Mouse (Mus musculus) liver, embryonic 16.5 days (tissue): ENCODE measurements around the gene Dock8. TPM values are rescaled to one million over a fixed set of nuclear protein-coding genes. Genes with fewer than 3 reads are reported as not detected.

Experiments used
- ATAC-seq: fragments of 200-750 bp; cut with Nextera tagmentation; 2 replicates; pipeline ENCODE4 v1.8.0; 2017; ENCODE audit warnings: low read depth, mild to moderate bottlenecking, moderate number of reproducible peaks, moderate library complexity
- H3K27ac ChIP-seq: fragments of 300-500 bp; sonication (generic); 2 replicates; pipeline ENCODE4 v1.5.1; 2014; ENCODE audit warnings: mild to moderate bottlenecking, low read length
- H3K27me3 ChIP-seq: fragments of 300-500 bp; sonication (generic); 2 replicates; pipeline ENCODE4 v1.6.1; 2014; ENCODE audit warnings: low read depth, low read length, mixed read lengths; ENCODE audit not compliant: control insufficient read depth, insufficient read depth
- H3K36me3 ChIP-seq: fragments of 300-500 bp; sonication (generic); 2 replicates; pipeline ENCODE4 v1.6.1; 2014; ENCODE audit warnings: mild to moderate bottlenecking; ENCODE audit not compliant: control insufficient read depth, insufficient read depth
- H3K4me1 ChIP-seq: fragments of 300-500 bp; sonication (generic); 2 replicates; pipeline ENCODE4 v1.6.1; 2014; ENCODE audit warnings: low read depth, low read length, mixed read lengths; ENCODE audit not compliant: control insufficient read depth
- H3K4me2 ChIP-seq: fragments of 300-500 bp; sonication (generic); 2 replicates; pipeline ENCODE4 v1.6.1; 2014; ENCODE audit warnings: low read depth, low read length, mixed read lengths
- H3K4me3 ChIP-seq: fragments of 300-500 bp; sonication (generic); 2 replicates; pipeline ENCODE4 v1.5.1; 2014; ENCODE audit warnings: low read depth, mild to moderate bottlenecking, low read length
- H3K9ac ChIP-seq: fragments of 300-500 bp; sonication (generic); 2 replicates; pipeline ENCODE4 v1.6.1; 2014; ENCODE audit warnings: low read depth, low read length
- H3K9me3 ChIP-seq: fragments of 300-500 bp; sonication (generic); replicated peaks from 2 replicates; pipeline ENCODE4 v1.6.1; 2016; ENCODE audit warnings: low read length; ENCODE audit not compliant: control insufficient read depth
- WGBS: fragments of 180-500 bp; shearing (Covaris S2); extraction: QIAGEN DNeasy Blood & Tissue Kit; methylation state at CpG from one replicate; pipeline ENCODE4 v1.1.7; 2014; ENCODE audit not compliant: insufficient replicate concordance; 5-methylcytosine and 5-hydroxymethylcytosine counted together
- polyA plus RNA-seq: library from polyadenylated mRNA; unstranded; fragments of >200 nt; fragmentation: Nextera tagmentation; extraction: Ambion mirVana; gene quantifications from 2 replicates; pipeline ENCODE4 v1.2.1, GENCODE M21; 2015

Dock8 gene
- polyA plus RNA-seq, 1 experiment from 2014 or later = 8.4 TPM

- 80% methylated on average over 9 of the region's 9 CpGs for WGBS
- H3K9me3 ChIP-seq = no peaks in the 10 kb centered on the region
- no peak overlapping the region for H3K4me2 ChIP-seq
- no peak for ATAC-seq
- H3K4me1 ChIP-seq = no peaks in the 10 kb centered on the region
- no peak overlapping the region for H3K9ac ChIP-seq
- no peaks in the 10 kb centered on the region for H3K36me3 ChIP-seq
- H3K4me3 ChIP-seq = no peak overlapping the region
- no peak overlapping the region for H3K27ac ChIP-seq
- no peaks in the 10 kb centered on the region for H3K27me3 ChIP-seq
Observed at GRCm38 (mm10) chr19:25062188-25062856, 63.0 kb downstream of the Dock8 start.

DNA sequence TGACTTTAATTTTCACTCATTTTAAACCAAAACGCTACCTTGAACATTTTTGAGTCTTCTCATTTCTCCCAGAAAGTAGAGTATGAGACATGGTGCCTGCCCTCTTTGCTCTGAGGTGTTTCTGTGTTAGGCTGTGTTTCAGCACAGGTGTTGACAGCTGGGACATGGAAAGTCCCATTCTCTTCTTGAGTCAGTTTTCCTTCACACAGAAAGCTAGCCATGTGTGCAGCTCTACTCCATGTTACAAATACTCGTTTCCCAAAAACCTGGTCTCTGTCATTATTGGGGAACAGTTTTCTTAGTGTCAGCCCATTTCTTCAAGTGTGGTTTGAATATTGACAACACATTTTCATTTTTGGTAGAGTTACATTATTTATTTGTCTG lies 63.5 kb downstream of the Dock8 start:
- Histone ChIP-seq H3K36me3 (no peaks in the 10 kb centered on the region), H3K9ac (no peak overlapping the region), H3K4me1 (no peaks in the 10 kb centered on the region), H3K4me3 (no peak overlapping the region), H3K9me3 (no peaks in the 10 kb centered on the region), H3K4me2 (no peak overlapping the region), H3K27ac (no peak overlapping the region), H3K27me3 (no peaks in the 10 kb centered on the region)
- WGBS = 55% methylated on average over 2 of the region's 2 CpGs
- no peak for ATAC-seq

- Histone ChIP-seq H3K27me3 (no peaks in the 10 kb centered on the region), H3K9me3 (no peaks in the 10 kb centered on the region), H3K4me1 (no peaks in the 10 kb centered on the region), H3K4me2 (no peak overlapping the region), H3K27ac (no peak overlapping the region), H3K9ac (no peak overlapping the region), H3K4me3 (no peak overlapping the region), H3K36me3 (no peaks in the 10 kb centered on the region)
- no peak for ATAC-seq
- WGBS = 78% methylated on average over 9 of the region's 9 CpGs
Observed at GRCm38 (mm10) chr19:25066229-25066628, 66.9 kb downstream of the Dock8 start.

- WGBS = 30% methylated on average over 8 of the region's 8 CpGs
- ATAC-seq = peak; percentile 37; the same call in 1 of the 2 replicates
- Histone ChIP-seq H3K9ac (no peak overlapping the region), H3K4me1 (no peaks in the 10 kb centered on the region), H3K27me3 (no peaks in the 10 kb centered on the region), H3K27ac (no peak overlapping the region), H3K4me2 (no peak overlapping the region), H3K36me3 (no peaks in the 10 kb centered on the region), H3K9me3 (no peaks in the 10 kb centered on the region), H3K4me3 (no peak overlapping the region)
Observed at GRCm38 (mm10) chr19:25068518-25068917, 69.2 kb downstream of the Dock8 start.

DNA sequence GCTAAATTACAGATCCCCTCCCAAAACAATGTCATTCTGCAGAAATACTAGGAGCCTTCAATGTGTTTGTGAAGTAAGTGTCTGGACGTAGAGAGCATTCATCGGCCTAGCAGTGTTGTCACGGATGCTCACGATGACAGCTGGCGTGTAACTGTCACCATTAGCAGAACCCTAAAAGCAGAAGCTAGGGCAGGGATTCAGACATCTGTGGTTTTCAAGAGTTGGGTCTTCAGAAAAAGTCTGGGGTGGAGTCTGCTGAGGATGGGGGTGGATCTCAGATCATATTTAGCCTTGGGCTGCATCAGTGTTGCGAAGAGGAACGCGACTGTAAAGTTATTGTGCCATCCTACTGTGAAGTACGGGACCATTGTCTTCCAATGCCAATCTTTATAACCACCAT lies 73.2 kb downstream of the Dock8 start:
- no peaks in the 10 kb centered on the region for H3K9me3 ChIP-seq
- no peak overlapping the region for H3K9ac ChIP-seq
- H3K4me1 ChIP-seq = no peaks in the 10 kb centered on the region
- H3K4me3 ChIP-seq = no peak overlapping the region
- H3K27me3 ChIP-seq = no peaks in the 10 kb centered on the region
- no peak overlapping the region for H3K4me2 ChIP-seq
- 55% methylated on average over 9 of the region's 9 CpGs for WGBS
- ATAC-seq = no peak
- no peaks in the 10 kb centered on the region for H3K36me3 ChIP-seq
- H3K27ac ChIP-seq = no peak overlapping the region

- H3K4me2 ChIP-seq = no peak overlapping the region
- H3K9me3 ChIP-seq = no peaks in the 10 kb centered on the region
- no peaks in the 10 kb centered on the region for H3K36me3 ChIP-seq
- H3K9ac ChIP-seq = no peak overlapping the region
- no peak overlapping the region for H3K27ac ChIP-seq
- no peak overlapping the region for H3K4me3 ChIP-seq
- 67% methylated on average over 6 of the region's 6 CpGs for WGBS
- no peaks in the 10 kb centered on the region for H3K27me3 ChIP-seq
- ATAC-seq = no peak
- H3K4me1 ChIP-seq = no peaks in the 10 kb centered on the region
Observed at GRCm38 (mm10) chr19:25074741-25075140, 75.4 kb downstream of the Dock8 start.

- H3K36me3 ChIP-seq = no peaks in the 10 kb centered on the region
- ATAC-seq = no peak
- no peaks in the 10 kb centered on the region for H3K9me3 ChIP-seq
- no peak overlapping the region for H3K4me3 ChIP-seq
- H3K27me3 ChIP-seq = no peaks in the 10 kb centered on the region
- no peak overlapping the region for H3K27ac ChIP-seq
- 80% methylated on average over 7 of the region's 7 CpGs for WGBS
- no peaks in the 10 kb centered on the region for H3K4me1 ChIP-seq
- no peak overlapping the region for H3K9ac ChIP-seq
- no peak overlapping the region for H3K4me2 ChIP-seq
Observed at GRCm38 (mm10) chr19:25077636-25078035, 78.3 kb downstream of the Dock8 start.

GRCm38 (mm10) chr19:25078130-25078529 lies 78.8 kb downstream of the Dock8 start:
- H3K4me2 ChIP-seq = no peak overlapping the region
- H3K4me1 ChIP-seq = no peaks in the 10 kb centered on the region
- H3K36me3 ChIP-seq = no peaks in the 10 kb centered on the region
- no peak for ATAC-seq
- 68% methylated on average over 8 of the region's 8 CpGs for WGBS
- H3K9ac ChIP-seq = no peak overlapping the region
- no peak overlapping the region for H3K4me3 ChIP-seq
- H3K27ac ChIP-seq = no peak overlapping the region
- H3K27me3 ChIP-seq = no peaks in the 10 kb centered on the region
- H3K9me3 ChIP-seq = no peaks in the 10 kb centered on the region

DNA sequence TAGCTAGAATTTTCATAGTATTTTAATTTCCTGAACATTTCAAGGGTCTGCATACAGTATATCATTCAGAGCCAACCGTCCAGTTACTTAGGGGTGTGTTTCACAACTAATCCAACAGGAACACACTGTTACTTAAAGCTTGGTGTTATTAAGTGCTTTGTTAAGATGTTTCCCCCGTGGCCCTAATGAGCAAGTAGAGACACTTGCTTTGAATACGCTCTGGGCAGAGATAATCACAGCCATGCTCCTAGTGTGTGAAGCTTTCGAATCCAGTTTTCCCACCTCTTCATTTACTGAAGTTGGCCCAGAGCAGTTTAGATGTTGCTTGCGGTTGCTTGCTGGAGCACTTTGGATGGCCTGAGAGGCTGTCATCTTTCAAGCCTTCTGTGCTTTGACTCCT lies 80.8 kb downstream of the Dock8 start:
- Histone ChIP-seq H3K9ac (no peak overlapping the region), H3K27me3 (no peaks in the 10 kb centered on the region), H3K27ac (no peak overlapping the region), H3K4me3 (no peak overlapping the region), H3K4me2 (no peak overlapping the region), H3K9me3 (no peaks in the 10 kb centered on the region), H3K4me1 (no peaks in the 10 kb centered on the region), H3K36me3 (no peaks in the 10 kb centered on the region)
- ATAC-seq = no peak
- WGBS = 78% methylated on average over 5 of the region's 5 CpGs
